Mouse (Mus musculus): Measurements from ENCODE around the gene Cse1l. TPM values are rescaled to one million over a fixed set of nuclear protein-coding genes. Genes with fewer than 3 reads are reported as not detected.

The Cse1l gene
- polyA plus RNA-seq, 1 experiment from 2014 or later, result 137 TPM

Other genes with a start within 250 kb of the Cse1l start
- 28.4 and 34.4 TPM in 2 replicates for gene Prex1, start 192.2 kb upstream of the Cse1l start, polyA plus RNA-seq (2014; fragmentation: Nextera tagmentation; extraction: Ambion mirVana)
- gene Trp53rkb, start 113.5 kb upstream of the Cse1l start, polyA plus RNA-seq (2014; fragmentation: Nextera tagmentation; extraction: Ambion mirVana), result 9.1 and 9.4 TPM in 2 replicates
- gene Arfgef2, start 100.5 kb upstream of the Cse1l start, polyA plus RNA-seq (2014; fragmentation: Nextera tagmentation; extraction: Ambion mirVana), result 2.6 and 3.4 TPM in 2 replicates
- 81.7 and 102 TPM in 2 replicates for gene Stau1, start 90.3 kb downstream of the Cse1l start, polyA plus RNA-seq (2014; fragmentation: Nextera tagmentation; extraction: Ambion mirVana)
- 23.2 and 27.8 TPM in 2 replicates for gene Ddx27, start 109.2 kb downstream of the Cse1l start, polyA plus RNA-seq (2014; fragmentation: Nextera tagmentation; extraction: Ambion mirVana)
- gene Znfx1, start 157.0 kb downstream of the Cse1l start, polyA plus RNA-seq (2014; fragmentation: Nextera tagmentation; extraction: Ambion mirVana), result 4.9 and 5.9 TPM in 2 replicates